Mouse (Mus musculus): ENCODE results near the gene Bola3.
"Not testable (repeated sequence)": the region's sequence is repeated elsewhere in the genome, so short reads cannot be mapped to it uniquely, and the experiment has no call there.

The Bola3 gene

DNA sequence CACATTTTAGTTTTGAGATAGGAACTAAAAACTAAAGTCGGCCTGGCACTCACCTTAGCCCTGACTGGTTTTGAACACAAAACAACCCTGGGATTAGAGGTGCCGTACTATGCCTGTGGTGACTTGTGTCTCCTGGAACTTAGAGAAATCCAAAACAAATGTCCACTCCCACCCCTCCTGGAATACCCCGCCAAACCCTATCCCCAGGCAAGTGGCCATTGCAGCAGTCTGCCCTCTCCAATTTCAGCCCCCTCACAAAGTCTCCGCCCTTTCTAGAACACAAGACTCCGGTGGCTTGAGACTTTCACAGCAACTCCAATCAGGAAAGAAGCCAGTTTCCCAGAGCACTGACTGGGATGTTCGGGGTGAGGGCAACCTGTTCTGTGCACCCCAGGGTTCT lies at the start of gene Bola3:
Bola3 (plus strand) TSS at position 275 of the 400 bp plus-strand sequence.
- no peak for DNase-seq (ENCODE audit: low spot score)

DNA sequence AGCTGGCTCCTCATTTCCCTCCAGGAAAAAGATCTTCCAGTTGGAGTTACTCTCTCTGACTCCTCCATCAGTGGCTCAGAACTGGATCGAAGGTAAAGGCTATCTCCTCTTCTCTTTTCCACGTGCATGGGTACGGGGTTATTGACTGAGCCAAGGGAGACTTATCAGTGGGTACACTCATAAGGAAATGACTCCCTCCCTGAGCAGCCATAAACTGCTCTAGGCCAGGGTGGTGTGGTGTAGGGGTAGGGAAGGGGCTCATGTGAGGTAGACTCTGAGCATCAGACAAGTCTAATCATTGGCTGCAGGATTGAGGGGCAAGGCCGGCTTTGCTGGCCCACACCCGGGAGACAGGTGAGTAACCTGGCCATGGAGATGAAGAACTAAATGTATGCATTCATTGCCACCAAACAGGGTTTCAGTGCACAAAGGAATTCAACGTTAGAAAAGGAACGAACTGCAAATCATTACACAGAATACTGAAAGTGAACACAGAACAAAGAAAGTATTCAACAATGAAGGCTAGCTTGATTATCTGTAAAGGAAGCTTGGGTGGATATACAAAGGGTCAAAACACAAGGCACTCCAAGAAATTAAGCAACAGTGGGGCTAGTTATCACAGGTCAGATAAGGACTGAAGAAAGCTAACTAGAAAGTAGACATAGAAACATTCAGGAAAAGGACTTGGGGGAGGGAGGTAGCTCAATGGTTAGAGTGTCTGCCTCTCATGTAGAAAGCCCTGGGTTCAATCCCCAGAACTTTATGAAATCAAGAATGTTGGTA lies 48.3 kb upstream of the Bola3 start:
- DNase-seq (ENCODE audit: low spot score) = no peak

DNA sequence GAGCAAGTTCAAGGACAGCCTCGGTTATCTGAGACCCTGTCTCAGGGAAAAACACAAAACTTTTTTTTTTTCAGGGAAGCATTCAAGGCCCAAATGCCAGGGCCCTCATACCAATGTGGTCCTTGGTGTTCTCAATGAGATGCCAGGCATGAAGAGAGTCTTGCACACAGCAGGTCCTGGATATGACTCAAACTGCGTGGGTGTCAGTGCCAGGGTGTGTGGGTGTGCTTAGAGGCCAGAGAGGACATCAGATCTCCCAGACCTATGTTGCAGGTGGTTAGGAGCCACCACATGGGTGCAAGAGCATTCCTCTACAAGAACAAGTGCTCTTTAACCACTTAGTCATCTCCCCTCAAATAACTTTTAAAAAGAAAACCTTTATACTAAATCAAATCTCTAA lies 47.7 kb upstream of the Bola3 start:
- DNase-seq (ENCODE audit: low spot score) = no peak

DNA sequence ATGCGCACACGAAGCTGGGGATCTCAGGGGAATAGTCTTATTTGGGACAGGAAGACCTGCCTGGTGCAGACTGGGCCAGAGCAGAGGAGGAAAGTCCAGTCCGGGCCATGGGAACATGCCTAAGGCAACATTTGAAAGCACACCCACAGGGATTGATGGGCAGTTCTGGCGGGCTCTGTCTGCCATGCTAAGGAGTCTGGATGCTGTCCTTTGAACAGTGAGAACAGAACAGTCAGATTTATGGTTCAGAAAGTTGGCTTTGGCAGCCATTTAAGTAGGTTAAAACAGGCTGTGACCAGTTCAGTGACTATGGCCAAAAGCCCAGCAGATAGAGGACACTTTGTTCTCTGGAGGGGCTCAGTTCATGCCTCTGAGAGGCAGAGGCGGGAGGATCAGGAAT lies 46.7 kb upstream of the Bola3 start:
- peak; percentile 18 for DNase-seq (ENCODE audit: low spot score)

DNA sequence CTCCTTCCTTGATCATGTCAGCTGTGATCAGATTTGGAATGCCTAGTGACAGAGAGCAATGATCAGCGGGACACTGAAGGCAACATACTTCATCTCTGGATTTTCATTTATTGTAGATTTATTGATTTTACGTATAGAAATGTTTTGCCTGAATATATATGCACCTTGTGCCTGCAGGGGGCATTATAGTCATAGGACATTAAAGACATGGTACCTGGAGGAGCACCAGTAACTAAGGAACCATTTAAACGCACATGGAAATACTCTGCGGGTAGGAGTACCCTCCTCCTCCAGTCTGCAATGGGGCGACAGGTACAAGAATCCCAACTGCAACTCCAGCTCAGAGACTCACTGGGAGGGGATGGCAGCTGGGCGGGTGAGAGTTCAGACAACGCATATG lies 39.9 kb upstream of the Bola3 start:
- no peak for DNase-seq (ENCODE audit: low spot score)

DNA sequence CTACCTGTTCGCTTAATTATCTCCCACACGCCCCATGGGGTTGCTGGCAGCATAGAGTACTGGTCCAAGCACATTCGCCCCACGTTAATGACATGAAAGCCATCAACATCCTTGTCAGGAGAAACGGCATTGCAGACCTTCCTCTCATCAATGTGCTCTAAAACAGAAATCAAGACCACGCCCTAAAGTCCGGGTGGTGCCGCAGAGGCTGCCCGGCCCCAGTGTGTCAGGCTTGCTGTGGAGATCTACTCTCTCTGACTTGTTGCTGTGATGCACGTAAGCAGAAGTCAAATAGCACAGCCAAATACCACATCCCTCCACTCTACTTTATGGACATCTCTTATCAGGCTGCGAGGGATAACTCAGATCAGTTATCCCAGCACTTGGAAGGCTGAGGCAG lies 37.7 kb upstream of the Bola3 start:
- no peak for DNase-seq (ENCODE audit: low spot score)

DNA sequence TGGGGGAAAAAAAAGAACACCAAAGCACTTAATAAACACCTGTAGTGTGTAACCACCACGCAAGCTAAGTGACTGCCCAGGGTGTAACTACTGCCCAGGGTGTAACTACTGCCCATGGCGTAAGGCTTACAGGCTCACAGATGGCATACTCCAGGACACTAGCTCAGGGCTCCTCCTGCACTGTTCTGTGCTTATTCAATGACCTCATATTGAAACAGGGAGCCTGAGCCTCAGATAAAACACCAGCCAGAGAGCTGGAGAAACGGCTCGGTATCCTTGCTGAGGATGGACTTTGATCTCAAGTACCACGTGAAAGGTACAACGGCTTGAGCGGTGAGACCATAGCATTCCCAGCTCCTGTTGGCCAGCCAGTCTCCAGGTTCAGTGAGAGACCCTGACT lies 36.9 kb upstream of the Bola3 start:
- DNase-seq (ENCODE audit: low spot score) = no peak

DNA sequence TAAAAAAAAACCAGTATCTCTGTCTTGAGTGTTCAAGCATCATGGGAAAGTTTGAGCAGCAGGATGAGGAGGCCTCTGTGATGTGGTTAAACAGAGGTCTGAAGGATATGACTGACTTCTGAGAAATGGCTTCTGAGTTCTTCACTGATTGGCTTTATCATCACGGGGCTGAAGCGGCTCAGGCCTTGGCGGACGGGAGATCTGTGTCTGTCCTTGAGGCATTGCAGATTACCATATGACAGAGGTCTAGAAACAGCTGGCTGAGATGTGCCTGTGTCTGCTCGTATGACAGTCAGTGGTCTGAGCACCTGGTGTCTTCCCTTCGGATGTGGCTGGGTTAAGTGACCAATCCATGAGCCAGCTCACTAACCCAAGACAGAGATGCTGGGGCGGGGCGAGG lies 36.4 kb upstream of the Bola3 start:
- DNase-seq (ENCODE audit: low spot score) = no peak

DNA sequence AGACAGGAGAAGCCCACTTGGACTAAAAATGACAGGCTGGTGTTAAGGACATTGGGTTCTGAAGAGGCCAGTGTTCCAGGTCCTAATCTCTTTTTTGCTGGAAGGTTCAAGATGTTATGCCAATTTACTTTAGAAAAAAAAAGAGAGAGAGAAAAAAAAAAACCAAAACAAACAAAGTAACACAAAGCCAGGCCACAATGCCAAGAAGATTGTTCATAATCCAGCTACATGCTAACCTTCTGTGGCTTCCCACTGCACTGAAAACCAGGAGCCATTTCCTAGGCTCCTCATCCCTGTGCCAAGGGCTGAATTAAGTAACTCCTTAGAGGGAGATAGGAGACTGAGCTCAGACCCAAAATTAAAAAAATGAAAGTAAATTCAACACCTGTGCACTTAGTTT lies 33.7 kb upstream of the Bola3 start:
- DNase-seq (ENCODE audit: low spot score) = no peak

DNA sequence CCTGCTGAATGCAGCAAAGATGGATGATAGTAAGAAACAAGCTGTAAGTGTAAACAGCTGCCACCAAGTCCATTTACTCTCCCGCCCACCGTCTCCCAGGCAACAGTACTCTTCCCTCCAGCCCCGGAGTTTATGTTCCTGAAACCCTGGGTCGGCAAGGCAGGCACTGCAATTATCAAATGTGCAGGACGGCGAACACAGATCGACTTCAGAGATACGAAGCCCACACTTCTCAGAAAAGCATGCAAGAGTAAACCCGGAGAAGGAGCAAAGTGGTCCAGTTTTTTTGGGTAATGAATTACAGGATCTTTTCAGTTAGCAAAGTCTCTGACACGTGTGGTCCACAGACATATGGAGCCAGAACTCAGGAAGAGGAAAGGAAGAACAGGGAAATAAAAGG lies 32.9 kb upstream of the Bola3 start:
- DNase-seq (ENCODE audit: low spot score) = peak; percentile 36

DNA sequence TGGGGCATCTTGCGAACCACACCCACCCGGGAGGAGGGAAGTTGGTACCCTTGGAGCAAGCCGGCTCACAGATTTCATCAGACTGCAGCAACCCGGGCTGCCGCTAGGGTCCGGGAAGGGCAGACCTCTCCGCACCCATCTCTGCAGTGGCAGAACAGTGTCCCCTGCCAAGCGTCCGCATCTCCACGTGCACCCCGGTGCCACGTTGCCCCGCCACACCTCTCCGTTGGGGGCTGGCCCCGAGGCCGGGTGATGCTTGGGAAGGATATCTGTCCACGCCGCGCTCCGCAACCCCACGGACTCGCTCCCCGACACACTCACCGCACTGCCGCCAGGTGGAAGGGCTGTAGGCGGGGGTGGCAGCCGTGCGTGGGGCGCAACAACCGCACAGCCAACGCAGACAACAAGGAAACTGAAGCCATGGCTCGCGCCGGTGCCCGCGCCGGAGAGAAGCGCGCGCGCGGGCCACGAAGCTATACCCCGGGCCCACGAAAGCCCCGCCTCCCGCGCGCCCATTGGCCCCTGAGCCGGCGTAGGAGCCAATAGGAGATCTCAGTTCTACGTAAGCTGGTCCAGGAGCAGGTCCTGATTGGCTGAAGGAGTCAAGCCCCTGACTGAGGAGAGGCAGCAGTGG lies 31.7 kb upstream of the Bola3 start:
- peak; percentile 89 for DNase-seq (ENCODE audit: low spot score)

DNA sequence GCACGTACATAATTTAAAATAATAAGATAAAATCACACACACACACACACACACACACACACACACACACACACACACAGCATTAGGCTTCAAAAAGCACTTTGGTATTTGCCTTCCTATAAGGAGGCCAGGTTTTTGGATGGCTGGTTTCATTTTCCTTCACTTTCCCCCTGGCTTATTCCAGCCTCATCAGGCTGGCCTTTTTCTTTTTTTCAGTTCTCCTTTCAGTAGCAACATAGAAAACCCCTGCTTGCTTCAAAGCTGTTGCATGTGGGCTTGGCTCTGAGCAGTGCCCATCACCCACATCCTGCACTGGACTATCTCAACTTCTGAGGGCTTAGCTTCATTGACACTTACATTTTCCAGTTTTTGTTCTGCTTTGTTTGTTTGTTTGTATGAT lies 27.0 kb upstream of the Bola3 start:
- no peak for DNase-seq (ENCODE audit: low spot score)

DNA sequence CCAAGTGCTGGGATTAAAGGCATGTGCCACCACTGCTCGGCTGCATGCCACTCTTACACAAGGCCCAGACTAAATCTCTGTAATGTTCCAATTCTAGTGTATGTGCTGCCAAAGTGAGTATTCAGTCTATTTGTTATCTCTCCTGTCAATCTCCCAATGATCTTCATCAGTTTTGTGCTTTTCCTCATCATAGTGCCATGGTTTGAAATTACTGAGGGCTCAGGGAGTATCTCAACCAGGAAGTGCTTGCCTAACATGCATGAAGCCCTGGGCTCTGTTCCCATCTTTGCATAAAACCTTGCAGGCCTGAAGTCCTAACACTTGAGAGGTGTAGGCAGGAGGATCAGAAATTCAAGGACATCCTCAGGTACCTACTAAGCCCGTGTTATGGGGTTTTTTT lies 26.2 kb upstream of the Bola3 start:
- DNase-seq (ENCODE audit: low spot score) = no peak

DNA sequence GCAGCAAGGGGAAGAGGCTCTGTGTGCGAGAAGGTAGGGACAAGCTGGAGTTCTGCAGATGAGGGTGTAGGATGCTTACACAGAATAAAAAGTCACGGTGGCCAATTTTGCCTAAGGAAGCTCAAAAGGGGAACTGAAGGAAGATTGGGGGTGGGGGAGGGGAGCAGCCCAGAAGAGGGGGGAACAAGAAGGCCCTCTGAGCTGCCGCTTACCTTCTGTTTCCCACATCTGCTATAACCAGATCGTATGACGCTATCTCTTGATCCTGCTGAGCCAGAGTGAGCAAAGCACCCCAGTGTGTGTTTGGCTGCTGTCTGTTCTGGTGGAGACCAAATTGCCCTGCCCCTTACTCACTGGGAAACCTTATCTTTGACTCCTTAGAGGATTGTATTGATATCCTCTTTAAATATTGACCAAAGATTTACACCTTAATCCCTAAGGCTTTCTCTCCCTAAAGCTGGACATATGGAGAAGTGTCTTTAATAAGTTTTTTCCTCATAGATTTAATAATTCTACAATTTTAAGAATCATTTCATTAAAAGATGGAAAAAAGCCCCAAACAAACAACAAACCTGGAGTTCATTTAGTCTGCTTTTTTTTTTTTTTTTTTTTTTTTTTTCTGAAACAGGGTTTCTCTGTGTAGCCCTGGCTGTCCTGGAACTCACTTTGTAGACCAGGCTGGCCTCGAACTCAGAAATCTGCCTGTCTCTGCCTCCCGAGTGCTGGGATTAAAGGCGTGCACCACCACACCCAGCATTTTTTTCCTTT lies 25.1 kb upstream of the Bola3 start:
- DNase-seq (ENCODE audit: low spot score) = no peak

DNA sequence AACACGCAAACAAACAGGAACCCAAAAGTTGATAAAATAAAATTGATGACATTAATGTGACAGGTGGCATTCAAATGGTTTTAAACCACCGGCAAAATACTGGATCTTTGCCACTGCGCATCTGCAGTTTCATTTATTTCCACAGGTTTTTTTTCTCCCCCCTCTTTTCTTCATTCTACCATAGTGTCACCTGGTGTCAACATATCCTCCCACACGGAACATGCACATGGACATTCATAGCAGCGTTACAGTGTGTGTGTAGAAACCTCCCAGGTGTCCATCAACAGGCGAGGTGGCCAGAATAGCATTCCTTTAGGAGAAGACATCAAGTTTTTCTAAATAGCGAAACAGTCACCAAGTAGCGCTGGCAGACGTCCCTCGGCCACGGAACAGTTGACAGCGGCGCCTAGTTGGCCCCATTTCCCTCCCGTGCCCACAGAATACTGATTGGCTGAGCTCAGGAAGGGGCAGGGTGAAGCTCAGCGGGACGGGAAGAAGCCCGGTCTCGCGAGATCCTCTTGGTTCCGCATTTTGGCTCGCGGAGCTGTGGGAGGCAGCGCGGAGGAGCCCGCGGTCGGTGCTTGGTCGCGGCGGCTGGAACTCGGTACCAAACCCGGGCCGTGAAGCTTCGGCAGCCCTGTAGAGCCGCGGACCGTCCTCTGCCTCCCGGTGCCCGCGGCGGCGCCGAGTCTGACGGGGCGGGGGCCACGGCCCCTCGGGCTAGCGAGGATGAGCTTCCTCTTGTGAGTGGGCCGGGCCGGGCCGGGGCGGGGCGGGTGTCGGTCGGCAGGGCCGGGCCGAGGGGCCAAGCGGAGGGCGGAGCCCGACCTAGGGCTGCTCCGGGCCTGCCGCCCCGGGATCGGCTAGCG lies 23.2 kb upstream of the Bola3 start, which contains the start of the genes Mthfd2 and Mob1a:
Mthfd2 (minus strand) TSS at position 384 of the 869 bp plus-strand sequence.
Mob1a (plus strand) TSS at position 492 of the 869 bp plus-strand sequence.
- peak; percentile 95 for DNase-seq (ENCODE audit: low spot score)

DNA sequence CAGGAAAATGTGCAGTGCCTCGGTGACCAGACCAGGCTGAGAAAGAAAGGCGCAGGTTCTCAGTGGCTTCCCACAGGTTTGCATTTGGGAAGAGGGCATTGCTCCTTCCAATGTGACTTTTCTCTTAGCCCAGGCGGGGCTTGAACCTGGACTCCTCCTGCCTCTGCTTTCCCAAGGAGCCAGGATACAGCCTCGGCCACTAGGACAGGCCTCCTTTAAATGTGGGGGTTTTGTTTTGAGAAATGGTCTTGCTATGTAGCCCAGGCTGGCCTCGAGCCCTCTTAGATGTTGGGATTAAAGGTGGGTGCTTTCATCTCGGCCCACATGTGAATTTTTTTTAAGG lies 22.6 kb upstream of the Bola3 start:
- no peak for DNase-seq (ENCODE audit: low spot score)

DNA sequence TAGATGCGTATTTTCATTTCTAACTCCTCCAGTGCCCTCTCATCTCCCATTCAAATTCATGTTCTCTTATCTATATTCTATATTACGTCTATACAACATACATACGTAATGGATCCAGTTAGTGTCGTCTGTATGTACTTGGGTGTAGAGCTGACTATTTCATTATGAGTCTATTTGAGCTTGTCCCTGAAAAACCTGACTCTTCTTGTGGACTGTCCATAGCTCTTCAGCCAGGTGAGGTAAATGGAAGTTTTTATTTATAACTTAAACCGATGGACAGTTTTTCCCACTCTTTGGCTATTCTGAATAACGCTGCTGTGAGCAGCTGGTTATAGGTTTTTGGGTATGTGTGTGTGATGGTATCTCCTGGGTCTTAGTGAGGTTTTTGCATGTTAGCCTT lies 22.2 kb upstream of the Bola3 start:
- no peak for DNase-seq (ENCODE audit: low spot score)

DNA sequence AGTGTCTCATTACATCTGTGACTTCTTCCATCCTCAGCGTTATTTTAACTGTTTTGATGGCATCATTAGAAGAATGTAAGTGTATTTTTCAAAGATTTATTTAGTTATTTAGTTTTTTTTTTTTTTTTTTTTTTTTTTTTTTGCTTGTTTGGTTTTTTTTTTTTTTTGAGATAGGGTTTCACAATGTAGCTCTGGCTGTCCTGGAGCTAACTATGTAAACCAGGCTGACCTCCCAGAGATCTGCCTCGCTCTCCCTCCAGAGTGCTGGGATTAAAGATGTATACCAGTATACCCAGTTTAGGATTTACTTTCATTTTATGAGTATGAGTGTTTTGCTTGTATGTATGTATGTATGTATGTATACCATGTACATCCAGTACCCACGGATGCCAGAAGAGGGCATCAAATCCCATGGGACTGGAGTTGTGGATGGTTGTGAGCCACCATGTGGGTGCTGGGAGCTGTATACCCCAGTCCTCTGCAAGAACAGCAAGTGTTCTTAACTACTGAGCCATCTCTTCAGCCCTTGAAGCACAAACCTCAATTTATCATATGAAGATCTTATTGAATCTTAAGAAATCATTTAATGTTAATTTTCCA lies 21.3 kb upstream of the Bola3 start:
- DNase-seq (ENCODE audit: low spot score) = no peak

DNA sequence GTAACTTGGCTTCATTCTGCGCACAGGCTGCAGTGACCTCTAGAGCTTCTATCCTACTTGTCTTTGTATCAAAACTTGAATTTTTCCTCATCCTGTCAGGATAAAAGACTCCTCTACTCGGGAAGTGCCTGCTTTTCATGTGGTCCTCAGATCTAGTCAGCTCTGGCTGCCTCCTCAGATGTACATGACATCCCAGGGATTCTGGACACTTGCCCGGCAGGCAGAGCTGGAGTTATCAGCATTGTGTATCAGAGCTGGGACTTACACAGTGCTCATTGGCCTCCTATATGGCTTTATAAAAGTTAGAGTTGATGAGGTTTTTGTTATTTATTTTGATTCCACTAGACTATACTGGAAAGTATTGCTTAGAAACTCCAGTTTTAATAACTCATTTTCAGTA lies 7.6 kb upstream of the Bola3 start:
- DNase-seq (ENCODE audit: low spot score) = no peak

DNA sequence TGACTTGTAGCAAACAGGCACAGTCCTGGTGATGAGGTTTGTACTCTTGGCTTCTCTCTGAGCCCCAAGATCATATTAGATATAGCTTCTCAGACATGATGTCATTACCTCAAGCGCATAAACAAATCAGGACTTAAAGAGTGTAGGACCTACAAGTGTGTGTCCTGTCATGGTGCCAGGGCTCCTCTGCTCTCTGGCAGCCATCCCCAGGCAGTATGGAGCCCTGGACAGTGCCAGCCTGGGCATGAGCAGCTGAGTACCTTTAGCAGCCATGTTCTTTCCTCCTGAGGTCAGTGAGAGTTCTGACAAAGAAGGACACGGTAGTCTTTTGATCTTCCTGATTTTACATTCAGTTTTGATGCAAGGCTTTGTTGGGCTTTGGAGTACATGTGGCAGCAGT lies 6.0 kb upstream of the Bola3 start:
- no peak for DNase-seq (ENCODE audit: low spot score)

DNA sequence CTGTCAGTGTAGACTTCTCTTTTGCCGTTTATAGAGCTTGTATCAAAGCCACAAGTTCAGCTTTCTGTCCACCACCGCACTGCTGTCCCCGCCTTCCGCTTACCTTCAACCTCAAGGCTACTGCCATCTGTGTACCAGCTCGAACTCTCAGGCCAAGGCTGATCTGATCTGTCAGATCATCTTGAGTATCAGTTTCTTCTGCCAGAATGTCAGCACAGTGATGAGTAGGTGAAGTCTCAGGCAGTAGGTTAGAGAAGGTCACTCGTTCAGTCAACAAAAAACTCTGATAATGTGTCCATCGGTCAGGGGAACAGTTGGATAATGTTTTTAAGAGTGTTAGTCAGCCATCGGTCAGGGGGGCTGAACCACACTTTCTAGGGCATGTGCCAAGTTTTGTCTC lies 3.7 kb upstream of the Bola3 start:
- DNase-seq (ENCODE audit: low spot score) = not testable (repeated sequence)

DNA sequence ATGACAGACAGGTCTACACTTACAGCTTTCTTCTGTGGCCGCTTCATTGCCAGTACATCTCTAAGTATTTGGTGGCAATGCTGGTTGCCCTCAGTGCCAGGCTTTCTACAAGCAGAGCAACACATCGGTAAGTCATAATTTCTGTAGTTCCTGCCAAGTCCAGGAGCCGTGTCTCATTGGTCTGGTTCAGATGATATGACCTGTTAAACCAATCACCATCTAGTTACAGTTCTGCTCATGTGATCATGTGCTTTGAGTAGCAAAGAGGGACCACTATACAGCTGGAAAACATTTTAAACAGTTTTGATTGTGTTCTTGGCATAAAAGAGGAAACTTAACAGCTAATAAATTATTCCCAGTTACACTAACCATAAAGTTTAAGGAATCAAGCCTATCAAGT lies 1.0 kb upstream of the Bola3 start:
- DNase-seq (ENCODE audit: low spot score) = no peak
